Mouse (Mus musculus) forebrain, embryonic 12.5 days (tissue): ENCODE results near the gene Slc1a3. TPM values are rescaled to one million over a fixed set of nuclear protein-coding genes. Genes with fewer than 3 reads are reported as not detected.
A peak's percentile ranks its signal among the peaks of the same experiment; 100 is the strongest.

Experiments
- ATAC-seq: fragments of 200-750 bp; cut with Nextera tagmentation; 2 replicates; pipeline ENCODE4 v1.8.0; 2017; ENCODE audit warnings: moderate TSS enrichment; ENCODE audit not compliant: low FRiP score
- H3K27ac ChIP-seq: fragments of 300-500 bp; sonication (generic); 2 replicates; pipeline ENCODE4 v1.5.1; 2016; ENCODE audit warnings: mild to moderate bottlenecking
- H3K27me3 ChIP-seq: fragments of 300-500 bp; sonication (generic); 2 replicates; pipeline ENCODE4 v1.6.1; 2016; ENCODE audit warnings: mild to moderate bottlenecking
- H3K36me3 ChIP-seq: fragments of 300-500 bp; sonication (generic); replicated peaks from 2 replicates; pipeline ENCODE4 v1.6.1; 2016; ENCODE audit warnings: mild to moderate bottlenecking
- H3K4me1 ChIP-seq: fragments of 300-500 bp; sonication (generic); 2 replicates; pipeline ENCODE4 v1.6.1; 2016
- H3K4me2 ChIP-seq: fragments of 300-500 bp; sonication (generic); 2 replicates; pipeline ENCODE4 v1.6.1; 2016; ENCODE audit warnings: mild to moderate bottlenecking, moderate library complexity
- H3K4me3 ChIP-seq: fragments of 300-500 bp; sonication (generic); replicated peaks from 2 replicates; pipeline ENCODE4 v1.5.1; 2016; ENCODE audit warnings: mild to moderate bottlenecking
- H3K9ac ChIP-seq: fragments of 300-500 bp; sonication (generic); 2 replicates; pipeline ENCODE4 v1.6.1; 2016; ENCODE audit warnings: mild to moderate bottlenecking
- H3K9me3 ChIP-seq: fragments of 300-500 bp; sonication (generic); 2 replicates; pipeline ENCODE4 v1.6.1; 2016
- WGBS: fragments of 180-500 bp; shearing (Covaris S2); methylation state at CpG from one replicate; pipeline ENCODE4 v1.1.7; 2016; 5-methylcytosine and 5-hydroxymethylcytosine counted together
- polyA plus RNA-seq: library from polyadenylated mRNA; unstranded; fragments of >200 nt; fragmentation: Nextera tagmentation; extraction: Ambion mirVana; gene quantifications from 2 replicates; pipeline ENCODE4 v1.2.1, GENCODE M21; 2016

Slc1a3 gene
- polyA plus RNA-seq, 1 experiment from 2014 or later: 63.9 TPM

DNA sequence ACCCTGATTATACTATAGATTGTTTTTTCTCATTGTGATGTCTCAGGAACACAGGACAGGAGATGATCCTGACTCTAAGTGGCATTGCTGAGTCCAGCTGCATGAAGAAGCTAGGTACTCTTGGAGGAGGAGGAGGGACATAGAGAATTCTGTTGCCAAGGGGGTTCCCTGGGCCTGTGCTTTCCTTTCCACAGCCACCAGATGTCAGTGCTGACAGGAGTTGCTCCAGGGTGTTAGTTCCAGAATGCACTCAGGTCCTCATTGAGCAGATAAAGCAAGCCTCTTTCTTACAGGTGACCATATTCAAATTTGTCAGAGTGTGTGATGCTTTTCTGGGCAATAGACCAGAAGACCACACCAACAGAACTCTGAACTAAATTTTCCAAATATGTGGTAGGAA lies 86.7 kb downstream of the Slc1a3 start:
- H3K27me3 ChIP-seq: peaks cover 9% of the 10 kb centered on the region
- H3K9me3 ChIP-seq: no peaks in the 10 kb centered on the region
- H3K4me2 ChIP-seq: no peak overlapping the region
- no peaks in the 10 kb centered on the region for H3K36me3 ChIP-seq
- peaks cover 14% of the 10 kb centered on the region; the same call in 1 of the 2 replicates for H3K4me1 ChIP-seq
- no peak overlapping the region for H3K27ac ChIP-seq
- no peak overlapping the region for H3K9ac ChIP-seq
- ATAC-seq: no peak
- H3K4me3 ChIP-seq: no peak overlapping the region

DNA sequence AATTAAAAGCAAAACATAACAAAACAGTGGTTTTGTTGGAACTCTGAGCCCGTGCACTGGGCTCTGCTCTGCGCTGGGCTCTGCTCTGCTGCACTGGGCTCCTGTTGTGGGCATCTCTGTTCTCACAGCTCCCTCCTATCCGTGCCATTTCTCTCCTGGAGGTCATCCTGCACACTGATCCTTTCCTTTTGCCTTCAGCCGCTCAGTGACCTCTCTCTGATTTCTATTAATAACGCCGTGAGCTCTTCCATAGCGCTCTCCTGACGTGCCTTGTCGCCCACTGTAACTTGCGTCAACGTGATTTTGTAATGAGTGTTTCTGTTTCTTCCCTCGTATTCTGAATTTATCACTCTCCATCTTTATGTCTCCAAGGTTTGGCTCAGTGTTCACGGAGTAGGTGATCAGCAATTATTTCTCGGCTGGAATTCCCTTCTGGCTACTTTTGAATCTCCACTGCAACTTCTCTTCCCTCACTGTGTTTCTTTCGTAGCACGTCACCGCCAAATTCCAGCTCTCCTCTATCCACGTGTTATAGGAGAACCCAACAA lies 91.0 kb downstream of the Slc1a3 start:
- H3K27me3 ChIP-seq: no peaks in the 10 kb centered on the region
- WGBS: 78% methylated on average over 18 of the region's 18 CpGs
- no peak for ATAC-seq
- no peaks in the 10 kb centered on the region for H3K9me3 ChIP-seq
- H3K27ac ChIP-seq: no peak overlapping the region
- no peaks in the 10 kb centered on the region for H3K36me3 ChIP-seq
- no peak overlapping the region for H3K4me2 ChIP-seq
- no peak overlapping the region for H3K9ac ChIP-seq
- no peaks in the 10 kb centered on the region for H3K4me1 ChIP-seq
- no peak overlapping the region for H3K4me3 ChIP-seq

DNA sequence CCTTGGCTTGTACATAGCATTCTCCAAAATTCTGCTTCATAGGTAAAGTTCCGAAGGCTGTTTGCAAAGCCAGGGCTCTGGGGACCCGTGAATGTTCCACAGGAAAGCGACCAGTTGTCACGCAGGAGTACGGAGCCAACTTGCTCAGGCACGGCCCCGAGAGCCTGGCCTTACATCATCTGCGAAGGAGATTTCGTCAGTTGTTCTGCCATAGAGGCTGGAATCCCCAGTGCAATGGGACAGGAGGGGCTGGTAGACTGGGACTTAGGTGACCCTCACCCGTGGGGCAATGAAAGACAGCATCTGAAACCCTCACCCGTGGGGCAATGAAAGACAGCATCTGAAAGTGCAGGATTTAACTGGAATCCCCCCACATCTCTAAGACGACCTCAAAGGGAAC lies 94.3 kb downstream of the Slc1a3 start:
- Histone ChIP-seq H3K27me3 (no peaks in the 10 kb centered on the region), H3K4me1 (no peaks in the 10 kb centered on the region), H3K4me3 (no peak overlapping the region), H3K4me2 (no peak overlapping the region), H3K36me3 (no peaks in the 10 kb centered on the region), H3K9me3 (no peaks in the 10 kb centered on the region), H3K9ac (no peak overlapping the region), H3K27ac (no peak overlapping the region)
- 84% methylated on average over 12 of the region's 12 CpGs for WGBS
- no peak for ATAC-seq

DNA sequence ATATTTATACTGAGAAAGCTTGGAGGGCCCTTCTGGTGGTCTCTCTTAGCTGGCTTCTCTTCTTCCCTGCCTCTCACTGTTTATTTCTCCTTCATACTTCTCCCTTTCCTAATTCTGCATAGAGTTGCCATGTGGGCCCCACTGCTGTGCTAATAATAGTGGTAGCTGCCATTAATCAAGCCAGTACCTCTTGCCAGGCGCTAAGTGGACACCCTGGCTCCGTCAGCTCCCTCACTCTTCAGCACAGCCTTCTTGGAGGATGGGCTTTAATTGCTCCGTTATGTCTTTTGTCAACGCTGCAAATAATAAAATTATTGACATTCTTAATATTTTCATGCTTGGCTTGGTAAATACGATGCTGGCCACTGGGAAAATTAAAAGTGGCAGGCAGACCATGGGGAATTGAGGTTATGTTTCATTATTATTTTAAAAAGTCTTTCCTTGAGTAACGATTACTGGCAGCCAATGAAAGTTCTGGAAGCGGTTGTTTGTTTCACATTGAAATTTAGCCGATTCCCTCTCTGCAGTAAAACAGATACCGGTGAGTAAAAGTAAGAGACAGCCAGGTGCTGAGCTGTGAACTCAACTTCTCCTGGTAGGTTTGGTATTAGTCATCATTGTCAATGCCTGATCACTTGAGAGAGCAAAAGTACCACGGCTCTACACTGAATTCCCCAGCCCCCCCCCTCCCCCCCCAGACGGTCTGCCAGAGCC lies 94.9 kb downstream of the Slc1a3 start:
- Histone ChIP-seq H3K4me1 (no peaks in the 10 kb centered on the region), H3K36me3 (no peaks in the 10 kb centered on the region), H3K27ac (no peak overlapping the region), H3K4me3 (no peak overlapping the region), H3K27me3 (no peaks in the 10 kb centered on the region), H3K9ac (no peak overlapping the region), H3K9me3 (no peaks in the 10 kb centered on the region), H3K4me2 (no peak overlapping the region)
- no peak for ATAC-seq
- 79% methylated on average over 11 of the region's 11 CpGs for WGBS

DNA sequence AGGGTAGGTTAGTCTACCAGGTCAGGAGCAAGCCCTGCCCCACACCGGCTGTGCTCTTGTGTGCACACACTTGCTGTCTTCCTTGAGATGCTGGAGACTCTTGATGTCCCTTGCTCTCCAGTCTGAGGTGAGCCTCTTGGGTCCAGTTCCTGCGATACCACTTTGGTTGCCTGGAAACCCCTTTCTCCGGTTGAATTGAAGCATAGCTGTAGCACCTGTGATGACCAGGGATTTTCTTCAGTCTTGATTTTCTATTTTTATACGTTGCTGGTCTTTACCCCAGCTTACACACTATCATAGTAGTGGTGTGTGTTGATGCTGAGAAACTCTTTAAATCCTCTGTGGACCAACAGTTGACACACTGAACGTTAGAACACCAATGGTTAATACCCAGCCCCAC lies 95.9 kb downstream of the Slc1a3 start:
- Histone ChIP-seq H3K4me1 (no peaks in the 10 kb centered on the region), H3K9ac (no peak overlapping the region), H3K9me3 (no peaks in the 10 kb centered on the region), H3K4me2 (no peak overlapping the region), H3K27ac (no peak overlapping the region), H3K27me3 (no peaks in the 10 kb centered on the region), H3K36me3 (no peaks in the 10 kb centered on the region), H3K4me3 (no peak overlapping the region)
- WGBS: 90% methylated on average over 5 of the region's 5 CpGs
- ATAC-seq: no peak

- Histone ChIP-seq H3K9me3 (no peaks in the 10 kb centered on the region), H3K4me2 (no peak overlapping the region), H3K27me3 (no peaks in the 10 kb centered on the region), H3K9ac (no peak overlapping the region), H3K27ac (no peak overlapping the region), H3K4me3 (no peak overlapping the region), H3K4me1 (peaks cover 18% of the 10 kb centered on the region; the same call in 1 of the 2 replicates), H3K36me3 (no peaks in the 10 kb centered on the region)
- WGBS: 43% methylated on average over 6 of the region's 6 CpGs
- no peak for ATAC-seq
Measured at GRCm38 (mm10) chr15:8605538-8606188, 104.9 kb downstream of the Slc1a3 start.

DNA sequence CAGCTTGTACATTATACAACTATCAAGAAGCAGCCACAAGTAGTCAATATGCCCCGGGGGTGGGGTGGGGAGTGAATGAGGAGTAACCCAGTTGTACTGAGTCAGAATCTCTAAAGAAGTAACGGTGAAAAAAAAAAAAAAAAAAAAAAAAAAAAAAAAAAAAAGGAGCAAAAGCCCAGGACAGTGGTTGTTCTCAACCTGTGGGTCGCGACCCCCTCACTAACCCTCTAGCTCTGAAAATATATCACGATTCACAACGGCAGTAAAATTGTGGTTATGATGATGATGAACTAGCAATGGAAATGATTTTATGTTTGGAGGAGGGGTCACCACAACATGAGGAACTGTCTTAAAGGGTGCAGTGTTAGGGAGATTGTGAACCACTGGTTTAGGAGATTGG lies 108.2 kb downstream of the Slc1a3 start:
- Histone ChIP-seq H3K9me3 (no peaks in the 10 kb centered on the region), H3K36me3 (no peaks in the 10 kb centered on the region), H3K27ac (no peak overlapping the region), H3K4me3 (no peak overlapping the region), H3K4me1 (peaks cover 18% of the 10 kb centered on the region; the same call in 1 of the 2 replicates), H3K4me2 (no peak overlapping the region), H3K9ac (no peak overlapping the region), H3K27me3 (no peaks in the 10 kb centered on the region)
- 91% methylated on average over 6 of the region's 6 CpGs for WGBS
- no peak; the same call in 1 of the 2 replicates for ATAC-seq

GRCm38 (mm10) chr15:8601312-8602146 lies 109.0 kb downstream of the Slc1a3 start:
- H3K27ac ChIP-seq: no peak overlapping the region
- WGBS: 54% methylated on average over 13 of the region's 13 CpGs
- peaks cover 18% of the 10 kb centered on the region; the same call in 1 of the 2 replicates for H3K4me1 ChIP-seq
- no peaks in the 10 kb centered on the region for H3K27me3 ChIP-seq
- H3K4me2 ChIP-seq: no peak overlapping the region
- no peaks in the 10 kb centered on the region for H3K36me3 ChIP-seq
- H3K9me3 ChIP-seq: no peaks in the 10 kb centered on the region
- H3K4me3 ChIP-seq: no peak overlapping the region
- H3K9ac ChIP-seq: no peak overlapping the region
- no peak; the same call in 1 of the 2 replicates for ATAC-seq

GRCm38 (mm10) chr15:8596375-8596900 lies 114.1 kb downstream of the Slc1a3 start:
- Histone ChIP-seq H3K9me3 (no peaks in the 10 kb centered on the region), H3K27me3 (no peaks in the 10 kb centered on the region), H3K4me1 (0 out of 2 replicates have a peak, but pooled peaks cover 4% of the 10 kb centered on the region), H3K27ac (no peak overlapping the region), H3K4me2 (no peak overlapping the region), H3K4me3 (no peak overlapping the region), H3K9ac (no peak overlapping the region), H3K36me3 (no peaks in the 10 kb centered on the region)
- WGBS: 86% methylated on average over 8 of the region's 8 CpGs
- no peak for ATAC-seq

GRCm38 (mm10) chr15:8595226-8595625 lies 115.3 kb downstream of the Slc1a3 start:
- no peak for ATAC-seq
- WGBS: 84% methylated on average over 12 of the region's 12 CpGs

DNA sequence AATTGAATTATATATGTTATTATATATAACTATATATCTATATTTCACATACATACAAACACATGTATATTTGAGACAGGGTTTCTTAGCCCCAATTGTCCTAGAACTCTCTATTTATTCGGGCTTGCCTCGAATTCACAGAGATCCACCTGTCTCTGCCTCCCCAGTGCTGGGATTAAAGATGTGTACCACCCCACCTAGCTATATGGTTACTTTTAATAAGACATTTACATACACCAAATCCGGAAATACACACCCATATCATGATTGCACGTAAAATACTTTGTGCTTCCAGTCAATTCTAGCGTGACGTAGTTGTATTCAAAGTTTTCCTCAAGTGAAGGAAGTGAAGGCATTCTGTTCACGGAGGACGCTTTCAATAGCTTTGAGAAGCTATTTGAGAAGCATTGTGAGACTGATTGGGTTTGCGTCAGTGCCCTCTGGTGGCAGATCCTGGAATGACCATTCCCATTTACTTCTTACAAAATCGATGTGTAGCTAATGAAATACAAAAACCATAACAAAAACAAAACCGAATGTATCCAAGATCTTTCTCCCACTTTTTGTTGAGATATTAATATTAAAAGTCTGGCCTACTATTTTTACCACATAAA lies 121.0 kb downstream of the Slc1a3 start:
- Histone ChIP-seq H3K27me3 (no peaks in the 10 kb centered on the region), H3K9ac (no peak overlapping the region), H3K27ac (no peak overlapping the region), H3K9me3 (no peaks in the 10 kb centered on the region), H3K36me3 (no peaks in the 10 kb centered on the region), H3K4me2 (no peak overlapping the region), H3K4me1 (0 out of 2 replicates have a peak, but pooled peaks cover 3% of the 10 kb centered on the region), H3K4me3 (no peak overlapping the region)
- WGBS: 23% methylated on average over 11 of the region's 11 CpGs
- ATAC-seq: 0 out of 2 replicates have a peak, but pooled peaks have one; percentile 20

More at GRCm38 (mm10) chr15:8595226-8595625, 115.3 kb downstream of the Slc1a3 start:
- H3K27ac ChIP-seq: no peak overlapping the region
- no peak overlapping the region for H3K9ac ChIP-seq
- no peaks in the 10 kb centered on the region for H3K36me3 ChIP-seq
- H3K4me2 ChIP-seq: no peak overlapping the region
- no peaks in the 10 kb centered on the region for H3K9me3 ChIP-seq
- H3K4me3 ChIP-seq: no peak overlapping the region
- no peaks in the 10 kb centered on the region for H3K27me3 ChIP-seq
- H3K4me1 ChIP-seq: no peaks in the 10 kb centered on the region
